Mouse (Mus musculus) CH12.LX (cell line): Measurements from ENCODE around the gene 2610002M06Rik. TPM values are rescaled to one million over a fixed set of nuclear protein-coding genes. Genes with fewer than 3 reads are reported as not detected.

ENCODE experiments used
- DNase-seq: peaks from one replicate; pipeline ENCODE4 v3.0.0-alpha.2; 2013; ENCODE audit errors: extremely low read depth
- H3K27ac ChIP-seq: 2 replicates; pipeline ENCODE4 v1.5.1; 2012; ENCODE audit warnings: low read depth, mild to moderate bottlenecking, control low read depth, moderate library complexity; ENCODE audit not compliant: insufficient read depth
- H3K27me3 ChIP-seq: replicated peaks from 2 replicates; pipeline ENCODE3; 2012; ENCODE audit warnings: inconsistent platforms
- H3K36me3 ChIP-seq, 2 experiments: replicated peaks in 1 of 2; 2 replicates each; pipeline versions ENCODE3 to v1.6.1; 2012; ENCODE audit warnings: inconsistent platforms in 1 of 2, low read length in 1 of 2, mild to moderate bottlenecking in 1 of 2, mixed read lengths in 1 of 2, moderate library complexity in 1 of 2; ENCODE audit not compliant: control insufficient read depth in 1 of 2, insufficient read depth in 1 of 2
- H3K4me1 ChIP-seq, 2 experiments: 2 replicates each; pipeline ENCODE4 v1.6.1; 2012; ENCODE audit warnings: inconsistent platforms in 1 of 2, moderate library complexity in 1 of 2; ENCODE audit not compliant: insufficient read depth in 2 of 2, control insufficient read depth in 1 of 2
- H3K4me2 ChIP-seq: 2 replicates; pipeline ENCODE4 v1.6.1; 2012; ENCODE audit warnings: low read depth, mild to moderate bottlenecking, control low read depth; ENCODE audit not compliant: poor library complexity, insufficient read depth, severe bottlenecking
- H3K4me3 ChIP-seq, 3 experiments: fragments of 150-350 bp in 1 of 3; sonication (generic) in 1 of 3; replicated peaks in 1 of 3; 2 replicates each; pipeline versions ENCODE3 to v1.5.1; 2011 to 2012; ENCODE audit warnings: low read depth in 2 of 3, low read length in 2 of 3, mild to moderate bottlenecking in 2 of 3, moderate library complexity in 2 of 3, control low read depth in 1 of 3, improper control_type of control experiment in 1 of 3, inconsistent platforms in 1 of 3, mixed read lengths in 1 of 3; ENCODE audit not compliant: poor library complexity in 1 of 3
- H3K79me2 ChIP-seq: replicated peaks from 2 replicates; pipeline ENCODE4 v1.6.1; 2012; ENCODE audit warnings: mild to moderate bottlenecking, moderate library complexity; ENCODE audit not compliant: control insufficient read depth, poor library complexity, insufficient read depth, severe bottlenecking; ENCODE audit errors: extremely low read depth
- H3K9ac ChIP-seq: 2 replicates; pipeline ENCODE4 v1.6.1; 2012; ENCODE audit warnings: low read depth, mild to moderate bottlenecking, control low read depth, moderate library complexity; ENCODE audit not compliant: insufficient read depth
- H3K9me3 ChIP-seq: replicated peaks from 2 replicates; pipeline ENCODE3; 2012; ENCODE audit warnings: low read length, inconsistent platforms, mixed read lengths
- BHLHE40 ChIP-seq: IDR thresholded peaks from 2 replicates; pipeline ENCODE4 v1.6.1; 2011; ENCODE audit warnings: mild to moderate bottlenecking, low read depth, low read length, improper control_type of control experiment
- CTCF ChIP-seq, 2 experiments: IDR thresholded peaks in 1 of 2; conservative IDR thresholded peaks in 1 of 2; 2 replicates each; pipeline ENCODE4 v1.5.1; 2011 to 2012; ENCODE audit warnings: low read depth in 2 of 2, low read length in 2 of 2, improper control_type of control experiment in 1 of 2, inconsistent platforms in 1 of 2, mild to moderate bottlenecking in 1 of 2, moderate library complexity in 1 of 2
- E2F4 ChIP-seq: IDR thresholded peaks from 2 replicates; pipeline ENCODE4 v1.6.1; 2011; ENCODE audit warnings: low read depth, low read length, improper control_type of control experiment; ENCODE audit not compliant: insufficient replicate concordance
- ELF1 ChIP-seq: IDR thresholded peaks from 2 replicates; pipeline ENCODE4 v1.6.1; 2014; ENCODE audit warnings: low read depth, mild to moderate bottlenecking, inconsistent platforms, low read length, improper control_type of control experiment
- HCFC1 ChIP-seq: IDR thresholded peaks from 2 replicates; pipeline ENCODE4 v1.6.1; 2012; ENCODE audit warnings: low read depth, mild to moderate bottlenecking, inconsistent platforms, low read length, improper control_type of control experiment
- IRF4 ChIP-seq: IDR thresholded peaks from 2 replicates; pipeline ENCODE4 v1.6.1; 2014; ENCODE audit warnings: low read depth, mild to moderate bottlenecking, inconsistent platforms, low read length, improper control_type of control experiment
- JUN ChIP-seq: IDR thresholded peaks from 2 replicates; pipeline ENCODE4 v1.6.1; 2011; ENCODE audit warnings: low read depth, mild to moderate bottlenecking, low read length, improper control_type of control experiment, moderate library complexity; ENCODE audit not compliant: insufficient read depth
- JUND ChIP-seq: conservative IDR thresholded peaks from 2 replicates; pipeline ENCODE4 v1.6.1; 2011; ENCODE audit warnings: low read depth, low read length, improper control_type of control experiment
- MAX ChIP-seq: IDR thresholded peaks from 2 replicates; pipeline ENCODE4 v1.6.1; 2011; ENCODE audit warnings: low read length, improper control_type of control experiment
- MXI1 ChIP-seq: IDR thresholded peaks from 2 replicates; pipeline ENCODE4 v1.6.1; 2011; ENCODE audit warnings: mild to moderate bottlenecking, low read depth, low read length, improper control_type of control experiment
- MYC ChIP-seq: IDR thresholded peaks from 2 replicates; pipeline ENCODE4 v1.6.1; 2011; ENCODE audit warnings: low read depth, mild to moderate bottlenecking, improper control_type of control experiment, low read length
- NELFE ChIP-seq: IDR thresholded peaks from 2 replicates; pipeline ENCODE4 v1.6.1; 2011; ENCODE audit warnings: low read depth, low read length, improper control_type of control experiment
- NRF1 ChIP-seq: IDR thresholded peaks from 2 replicates; pipeline ENCODE4 v1.6.1; 2014; ENCODE audit warnings: low read depth, mild to moderate bottlenecking, inconsistent platforms, low read length, improper control_type of control experiment, moderate library complexity
- POLR2A ChIP-seq: IDR thresholded peaks from 2 replicates; pipeline ENCODE4 v1.6.1; 2011; ENCODE audit warnings: low read depth, mild to moderate bottlenecking, improper control_type of control experiment, low read length
- RAD21 ChIP-seq: IDR thresholded peaks from 2 replicates; pipeline ENCODE4 v1.6.1; 2011; ENCODE audit warnings: low read depth, mild to moderate bottlenecking, low read length, improper control_type of control experiment, moderate library complexity
- RCOR1 ChIP-seq: conservative IDR thresholded peaks from 2 replicates; pipeline ENCODE4 v1.6.1; 2012; ENCODE audit warnings: low read depth, mild to moderate bottlenecking, inconsistent platforms, low read length, improper control_type of control experiment
- SIN3A ChIP-seq: IDR thresholded peaks from 2 replicates; pipeline ENCODE4 v1.6.1; 2012; ENCODE audit warnings: low read length, improper control_type of control experiment, inconsistent platforms
- SMC3 ChIP-seq: IDR thresholded peaks from 2 replicates; pipeline ENCODE4 v1.6.1; 2011; ENCODE audit warnings: low read depth, low read length, improper control_type of control experiment
- TBP ChIP-seq: conservative IDR thresholded peaks from 2 replicates; pipeline ENCODE4 v1.6.1; 2011; ENCODE audit warnings: low read depth, low read length, improper control_type of control experiment
- TCF12 ChIP-seq: IDR thresholded peaks from 2 replicates; pipeline ENCODE4 v1.6.1; 2014; ENCODE audit warnings: low read depth, mild to moderate bottlenecking, inconsistent platforms, low read length, improper control_type of control experiment
- ZC3H11A ChIP-seq: IDR thresholded peaks from 2 replicates; pipeline ENCODE4 v1.6.1; 2012; ENCODE audit warnings: low read depth, mild to moderate bottlenecking, inconsistent platforms, low read length, improper control_type of control experiment
- ZMIZ1 ChIP-seq: IDR thresholded peaks from 2 replicates; pipeline ENCODE4 v1.6.1; 2012; ENCODE audit warnings: low read depth, mild to moderate bottlenecking, inconsistent platforms, low read length, improper control_type of control experiment
- ZNF384 ChIP-seq: IDR thresholded peaks from 2 replicates; pipeline ENCODE4 v1.6.1; 2012; ENCODE audit warnings: low read depth, low read length, improper control_type of control experiment, inconsistent platforms
- dilution Hi-C: fragments of 300-500 bp; cut with MboI; formaldehyde crosslinking; loops from 2 replicates; pipeline ENCODE4 v1.14.3; 2020; ENCODE audit warnings: low sequenced_read_pairs; ENCODE audit not compliant: extremely low pct_unique_long_range_greater_than_20kb, extremely low pct_ligation_motif_present
- in situ Hi-C: fragments of 300-500 bp; cut with MboI; formaldehyde crosslinking; loops from 3 replicates; pipeline ENCODE4 v1.14.3; 2019; ENCODE audit warnings: low sequenced_read_pairs, low pct_ligation_motif_present, low pct_unique_long_range_greater_than_20kb, mixed read lengths
- polyA plus RNA-seq: library from polyadenylated mRNA; unstranded; fragments of >175 nt; gene quantifications from 2 replicates; pipeline ENCODE4 v1.2.1, GENCODE M21; 2012; ENCODE audit warnings: low read depth; ENCODE audit not compliant: insufficient read length
- total RNA-seq, 2 experiments: library from RNA; depleted of rRNA; stranded (reverse); fragments of 300-350 nt in 1 of 2; fragments of >200 nt in 1 of 2; gene quantifications; 2 replicates each; pipeline ENCODE4 v1.2.3; 2012 to 2014

2610002M06Rik gene
- total RNA-seq (2012; rRNA removed) (3.9 TPM in 2 replicates), total RNA-seq (2014; rRNA removed) (14.0 and 14.6 TPM in 2 replicates), polyA plus RNA-seq (7.9 and 13.0 TPM in 2 replicates)

GRCm38 (mm10) chrX:107816218-107816554 lies at the start of gene 2610002M06Rik:
Gene 2610002M06Rik, minus strand, starts transcription at chrX:107816334.
- Histone ChIP-seq H3K9ac (peak within 1 kb of the TSS; percentile 66), H3K9me3 (no peaks in the 10 kb centered on the region), H3K79me2 (no peaks in the 10 kb centered on the region), H3K4me3 (peak within 1 kb of the TSS; percentile 58 to 76 (median 61)), H3K27me3 (no peaks in the 10 kb centered on the region), H3K36me3 (no peaks in the 10 kb centered on the region), H3K4me1 (no peaks in the 10 kb centered on the region), H3K27ac (no peak within 1 kb of the TSS), H3K4me2 (peak within 1 kb of the TSS; percentile 70; the same call in 1 of the 2 replicates)
- dilution Hi-C loops (no loop called here), in situ Hi-C loops (no loop called here)
- TF ChIP-seq ZNF384 (no peak), ZC3H11A (no peak), ZMIZ1 (no peak), ELF1 (peak; percentile 87), POLR2A (peak; percentile 57), BHLHE40 (peak; percentile 96), TBP (0 out of 2 replicates have a peak, but pooled peaks have one; percentile 24), HCFC1 (peak; percentile 42; the same call in 1 of the 2 replicates), RCOR1 (0 out of 2 replicates have a peak, but pooled peaks have one; percentile 42), MXI1 (peak; percentile 4; the same call in 1 of the 2 replicates), NRF1 (peak; percentile 41; the same call in 1 of the 2 replicates), CTCF (conservative IDR thresholded peaks at IDR 0.05 in 1 of 2, IDR thresholded peaks at IDR 0.05 in 1 of 2; ENCODE audit: low read depth in 2 of 2, low read length in 2 of 2) (peak in 1 of 2 experiments; percentile 64; a peak in 2 of 4 replicates), TCF12 (0 out of 2 replicates have a peak, but pooled peaks have one; percentile 15), MYC (peak; percentile 25; the same call in 1 of the 2 replicates), IRF4 (peak; percentile 78), MAX (0 out of 2 replicates have a peak, but pooled peaks have one; percentile 45), JUND (no peak), RAD21 (peak; percentile 70), SIN3A (peak; percentile 51; the same call in 1 of the 2 replicates), SMC3 (peak; percentile 24)
- DNase-seq, result peak; percentile 86

- dilution Hi-C loops, result no loop called here
- Histone ChIP-seq H3K36me3 (no peaks in the 10 kb centered on the region), H3K4me1 (no peaks in the 10 kb centered on the region), H3K27me3 (no peaks in the 10 kb centered on the region), H3K27ac (no peak overlapping the region), H3K9ac (no peak overlapping the region), H3K4me2 (no peak overlapping the region), H3K79me2 (no peaks in the 10 kb centered on the region), H3K9me3 (no peaks in the 10 kb centered on the region), H3K4me3 (no peak overlapping the region)
- DNase-seq, result no peak
- in situ Hi-C loops, result no loop called here
- TF ChIP-seq HCFC1, result no peak
- TF ChIP-seq SMC3, result no peak
- TF ChIP-seq E2F4, result no peak
- TF ChIP-seq NRF1, result no peak
- TF ChIP-seq JUN, result no peak
- TF ChIP-seq NELFE, result no peak
Measured at GRCm38 (mm10) chrX:107858165-107858564, 42.0 kb upstream of the 2610002M06Rik start.
